Mouse (Mus musculus) heart, adult 18-20 months (tissue): Measurements from ENCODE around the gene Rnf123. TPM values are rescaled to one million over a fixed set of nuclear protein-coding genes. Genes with fewer than 3 reads are reported as not detected.

Experiments
- DNase-seq, 2 experiments: peaks; one replicate each; pipeline ENCODE4 v3.0.0; 2021 to 2022; ENCODE audit warnings: mixed read lengths in 1 of 2
- total RNA-seq, 2 experiments: library from RNA; stranded (reverse); gene quantifications; 2 replicates each; pipeline ENCODE4 v1.2.3; 2021

The Rnf123 gene
- total RNA-seq, 2 experiments from 2014 or later = 83.4 to 86.8 TPM

DNA sequence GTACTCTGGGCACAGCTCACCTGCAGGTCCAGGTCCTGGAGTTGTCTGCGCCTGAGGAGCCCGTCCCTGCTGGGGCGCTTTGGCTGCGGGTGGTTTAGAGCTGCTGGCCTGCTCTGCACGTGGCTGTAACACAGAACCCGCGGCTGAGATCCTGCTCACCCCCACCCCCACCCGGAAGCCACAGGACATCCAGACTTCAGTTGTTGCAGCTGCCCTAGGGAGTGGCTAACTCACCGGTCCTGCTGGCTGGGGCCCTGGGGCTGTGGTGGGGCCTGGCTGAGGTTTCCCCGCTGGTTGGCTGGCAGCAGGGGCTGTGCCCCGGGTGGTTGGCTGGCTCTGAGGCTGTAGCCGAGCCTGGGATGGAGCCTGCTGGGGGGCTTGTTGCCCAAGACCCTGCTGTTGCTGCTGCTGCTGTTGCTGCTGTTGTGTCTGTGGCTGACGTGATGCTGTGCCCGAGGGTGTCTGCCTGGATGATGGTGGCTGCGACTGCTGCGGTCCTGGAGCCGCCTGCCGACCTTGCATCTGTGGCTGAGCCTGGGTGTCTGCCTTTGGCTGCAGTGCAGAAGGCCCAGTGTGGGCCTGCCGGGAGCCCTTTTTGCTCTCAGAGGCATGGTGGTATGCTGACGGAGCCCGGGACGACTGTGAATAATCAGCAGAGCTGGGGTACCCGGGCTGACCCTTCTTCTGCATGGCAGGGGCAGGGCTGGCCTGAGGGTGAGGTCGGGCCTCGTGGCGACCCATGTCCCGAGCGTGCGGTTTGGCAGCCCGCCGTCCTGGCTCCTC is 21.8 kb upstream of the Rnf123 start:
- no peak for DNase-seq

- DNase-seq = no peak
Observed at GRCm38 (mm10) chr9:108099619-108100018, 16.5 kb upstream of the Rnf123 start.

- no peak for DNase-seq
Observed at GRCm38 (mm10) chr9:108095949-108096712, 13.0 kb upstream of the Rnf123 start.

DNA sequence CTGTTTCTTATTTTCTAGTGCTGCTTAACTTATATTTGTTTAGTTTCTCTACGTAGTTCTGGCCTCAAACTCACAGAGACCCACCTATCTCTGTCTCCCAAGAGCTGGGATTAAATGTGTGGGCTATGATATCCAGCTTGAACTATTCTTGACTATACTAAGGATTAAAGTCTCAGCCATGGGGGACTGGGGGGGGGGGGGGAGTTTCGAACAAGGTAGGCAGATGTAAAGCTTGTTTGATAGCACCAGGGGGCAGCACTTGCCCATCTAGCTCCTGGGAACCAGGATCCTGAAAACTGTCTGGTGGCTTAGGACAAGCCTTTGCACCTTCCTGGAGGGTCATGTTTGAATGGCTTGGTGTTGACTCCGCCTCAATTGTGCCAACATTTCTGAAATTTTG is 12.4 kb upstream of the Rnf123 start:
- DNase-seq = peak; percentile 66 to 76

- peak; percentile 34 to 57 for DNase-seq
Observed at GRCm38 (mm10) chr9:108094998-108095411, 11.9 kb upstream of the Rnf123 start.

DNA sequence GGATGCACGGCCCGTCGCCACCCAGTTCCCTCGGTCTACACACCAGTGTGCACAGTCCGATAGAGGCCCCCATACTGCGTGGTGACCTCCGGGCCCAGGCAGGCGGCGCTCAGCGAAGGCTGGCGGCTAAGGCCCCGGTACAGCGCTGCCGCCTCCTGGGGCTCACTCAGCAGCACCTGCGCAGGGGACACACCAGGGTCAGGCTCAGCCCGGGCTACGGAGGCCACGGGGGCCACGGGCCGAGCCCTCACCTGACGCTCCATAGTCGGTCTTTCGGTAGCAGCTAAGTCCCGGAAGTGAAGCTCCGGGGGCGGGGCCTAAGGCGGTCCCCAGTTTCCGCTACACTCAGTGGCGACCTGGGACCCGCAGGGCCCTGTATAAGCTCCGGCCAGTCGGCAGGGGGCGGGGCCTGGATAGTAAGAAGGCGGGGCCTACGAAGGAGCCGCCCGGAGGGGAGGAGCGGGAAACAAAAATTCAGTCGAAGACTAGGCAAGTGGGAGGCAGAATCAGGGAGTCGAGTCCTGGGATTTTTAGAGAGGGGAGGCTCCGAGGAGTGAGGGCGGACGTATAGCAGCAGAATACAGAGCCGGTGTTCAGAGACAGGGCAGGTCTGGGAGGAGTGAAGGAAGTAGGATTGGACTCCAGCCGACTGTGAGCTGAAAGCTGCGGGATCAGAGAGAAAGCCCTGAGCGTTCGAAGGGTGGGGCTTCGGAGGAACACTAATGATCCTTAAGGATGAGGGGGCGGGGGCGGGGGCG is 11.2 kb upstream of the Rnf123 start, which contains the start of gene Apeh:
Gene Apeh (minus strand): TSS at position 423 of the 758 bp plus-strand sequence.
- DNase-seq = peak; percentile 96

- no peak for DNase-seq
Observed at GRCm38 (mm10) chr9:108093586-108093985, 10.4 kb upstream of the Rnf123 start.

- no peak for DNase-seq
Observed at GRCm38 (mm10) chr9:108090611-108091120, 7.5 kb upstream of the Rnf123 start.

DNA sequence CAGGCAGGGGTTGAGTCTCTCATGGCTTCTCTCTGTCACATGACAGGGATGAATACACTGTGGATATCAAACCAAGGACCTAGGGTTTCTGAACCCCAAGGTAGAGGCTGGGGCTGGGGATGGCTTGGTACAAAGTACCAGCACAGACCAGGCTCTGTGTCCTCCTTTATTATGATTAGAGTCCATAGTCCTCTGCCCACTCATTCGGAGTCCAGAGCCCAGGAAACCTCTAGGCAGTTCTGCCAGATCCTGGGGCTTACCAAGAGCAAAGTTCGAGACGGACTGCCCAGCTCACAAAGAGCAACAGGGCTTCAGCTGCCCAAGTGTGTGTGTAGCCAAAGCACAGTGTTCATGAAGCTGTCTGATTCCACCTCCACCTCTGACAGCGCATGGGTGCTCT is 2.1 kb upstream of the Rnf123 start:
- no peak for DNase-seq

DNA sequence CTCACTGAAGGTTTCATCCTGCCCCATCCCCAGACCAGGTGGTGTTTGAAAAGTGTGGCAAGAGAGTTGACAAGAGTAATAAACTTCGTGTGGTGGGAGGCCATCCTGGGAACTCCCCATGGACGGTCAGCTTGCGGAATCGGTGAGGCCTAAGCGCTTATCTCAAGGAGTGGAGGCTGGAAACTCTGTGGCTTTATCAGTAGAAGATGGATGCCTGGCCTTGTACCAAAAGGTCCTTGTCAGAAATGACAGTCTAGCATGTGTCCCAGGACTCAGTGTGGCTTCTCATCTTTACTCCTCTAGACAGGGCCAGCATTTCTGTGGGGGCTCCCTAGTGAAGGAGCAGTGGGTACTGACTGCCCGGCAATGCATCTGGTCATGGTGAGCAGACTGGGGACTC is 415 bp upstream of the Rnf123 start:
- no peak for DNase-seq

DNA sequence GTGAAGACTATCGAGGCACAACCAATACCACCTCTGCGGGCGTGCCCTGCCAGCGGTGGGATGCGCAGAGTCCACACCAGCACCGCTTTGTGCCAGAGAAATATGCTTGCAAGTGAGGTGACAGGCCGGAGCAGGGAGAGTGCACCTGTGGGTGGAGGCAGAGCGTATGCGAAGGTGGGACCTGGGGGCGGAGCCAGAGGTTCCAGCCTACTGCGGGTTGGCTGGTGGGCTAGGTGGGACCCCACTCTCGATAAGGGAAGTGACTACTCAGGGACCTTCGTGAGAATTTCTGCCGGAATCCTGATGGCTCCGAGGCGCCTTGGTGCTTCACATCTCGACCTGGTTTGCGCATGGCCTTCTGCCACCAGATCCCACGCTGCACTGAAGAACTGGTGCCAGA is 597 bp downstream of the Rnf123 start:
- DNase-seq = no peak

DNA sequence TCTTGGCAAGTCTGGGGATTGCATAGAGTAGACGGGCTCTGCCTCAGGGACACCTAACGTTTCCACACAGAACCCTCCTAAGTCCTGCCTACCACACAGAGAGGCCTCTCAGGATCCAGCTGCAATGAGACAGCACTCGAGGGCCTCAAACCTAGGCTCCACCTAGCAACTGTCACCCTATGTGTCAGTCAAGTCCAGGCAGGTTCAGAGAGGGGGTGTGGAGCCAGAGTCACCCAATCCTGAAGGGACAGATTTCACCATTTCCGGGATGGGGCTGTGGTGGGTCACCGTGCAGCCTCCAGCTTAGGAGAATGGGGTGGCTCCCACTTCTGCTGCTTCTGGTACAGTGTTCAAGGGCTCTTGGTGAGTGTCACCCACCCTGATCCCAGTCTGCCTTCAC is 3.0 kb downstream of the Rnf123 start, which contains the start of gene Mst1:
Gene Mst1 (plus strand): TSS at position 269 of the 400 bp plus-strand sequence.
- no peak for DNase-seq

DNA sequence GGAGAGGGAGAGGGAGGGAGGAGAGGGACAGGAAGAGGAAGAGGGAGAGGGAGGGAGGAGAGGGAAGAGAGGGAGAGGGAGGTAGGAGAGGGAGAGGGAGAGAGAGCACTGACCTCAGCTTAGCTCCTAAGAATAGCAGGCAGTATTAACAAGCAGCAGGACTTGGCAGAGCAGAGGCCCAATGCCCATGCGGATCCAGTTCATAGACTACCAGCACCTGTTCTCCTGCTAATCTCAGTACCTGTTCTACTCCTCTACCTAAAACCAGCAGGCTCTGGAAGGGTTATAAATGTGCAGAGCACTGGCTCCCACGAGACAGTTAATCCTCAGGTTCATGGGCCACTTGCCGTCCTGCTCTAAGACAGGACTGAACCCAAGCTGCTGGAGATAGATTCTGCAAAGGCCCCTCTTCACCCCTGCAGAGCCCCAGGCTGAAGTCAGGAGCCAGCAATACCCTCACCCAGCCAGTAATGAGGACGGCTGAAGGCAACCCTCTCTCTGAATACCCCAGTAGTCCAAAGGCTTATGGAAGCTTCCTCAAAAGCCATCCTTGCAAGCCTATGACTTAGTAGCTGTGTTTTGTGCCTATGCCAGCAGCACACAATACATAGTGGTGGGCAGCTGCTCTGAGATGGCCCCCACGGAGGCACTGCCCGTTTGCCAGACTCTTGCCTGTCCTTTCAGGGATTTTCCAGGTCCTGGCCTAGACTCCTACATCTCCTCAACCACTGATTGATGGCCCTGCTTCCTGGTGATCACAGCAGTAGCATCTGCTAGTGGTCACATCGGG is 9.8 kb downstream of the Rnf123 start:
- DNase-seq = peak in 1 of 2 experiments; percentile 57

DNA sequence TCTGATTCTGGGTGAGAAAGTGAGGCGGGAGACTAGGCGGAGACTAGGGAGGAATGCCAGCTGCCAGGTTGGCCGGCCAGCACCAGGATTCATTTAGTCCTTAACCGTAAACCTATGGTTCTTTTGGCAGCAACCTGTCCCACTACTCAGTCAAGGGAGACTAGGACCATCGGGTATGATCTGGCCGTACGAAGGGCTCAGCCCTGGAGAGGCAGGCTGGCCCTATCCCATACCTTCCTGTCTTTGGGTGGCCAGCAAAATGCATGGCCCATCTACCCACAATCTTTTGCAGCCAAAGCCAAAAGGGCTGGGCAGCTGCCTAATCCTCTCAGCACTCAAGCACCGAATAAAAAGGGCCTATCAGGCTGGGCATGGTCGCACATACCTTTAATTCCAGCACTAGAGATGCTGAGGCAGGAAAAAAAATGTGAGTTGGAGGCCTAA is 10.6 kb downstream of the Rnf123 start:
- DNase-seq = no peak

DNA sequence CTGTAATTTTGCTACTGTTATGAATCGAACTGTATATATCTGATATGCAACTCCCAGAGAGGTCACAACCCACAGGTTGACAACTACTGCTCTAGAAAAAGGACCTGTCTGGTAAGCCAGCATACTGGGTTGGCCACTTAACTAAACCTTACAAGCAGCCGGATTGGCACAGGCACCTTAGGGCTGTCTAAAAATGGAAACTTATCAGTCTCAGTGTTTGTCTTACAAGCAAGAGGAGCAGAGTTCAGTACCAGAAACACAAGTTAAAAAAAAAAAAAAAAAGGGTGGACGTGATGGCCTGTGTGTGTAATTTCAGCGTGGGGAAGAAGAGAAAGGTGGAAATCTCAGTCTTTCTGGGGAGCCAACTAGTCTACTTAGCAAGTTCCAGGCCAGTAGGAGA is 11.3 kb downstream of the Rnf123 start:
- DNase-seq = no peak

- DNase-seq = no peak
Observed at GRCm38 (mm10) chr9:108069529-108069928, 13.6 kb downstream of the Rnf123 start.

DNA sequence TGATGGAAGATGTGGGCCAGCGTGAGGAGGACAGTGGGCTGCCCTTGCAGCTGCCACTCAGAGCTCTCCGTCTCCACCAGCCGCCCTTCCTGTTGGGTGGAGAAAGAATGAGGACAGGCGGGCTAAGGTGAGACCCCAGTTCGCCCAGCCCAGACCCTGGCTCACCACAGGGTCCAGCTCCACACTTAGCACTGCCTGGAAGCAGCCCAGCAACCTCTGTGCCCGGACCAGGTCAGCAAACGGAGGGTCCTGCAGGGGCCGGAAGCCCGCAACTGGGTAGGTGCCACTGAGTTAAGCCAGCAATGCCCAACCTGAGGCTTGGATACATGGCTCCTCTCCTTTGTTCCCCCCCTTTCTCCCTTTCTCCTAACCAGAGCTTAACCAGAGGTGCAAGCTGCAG is 14.1 kb downstream of the Rnf123 start:
- DNase-seq = no peak

DNA sequence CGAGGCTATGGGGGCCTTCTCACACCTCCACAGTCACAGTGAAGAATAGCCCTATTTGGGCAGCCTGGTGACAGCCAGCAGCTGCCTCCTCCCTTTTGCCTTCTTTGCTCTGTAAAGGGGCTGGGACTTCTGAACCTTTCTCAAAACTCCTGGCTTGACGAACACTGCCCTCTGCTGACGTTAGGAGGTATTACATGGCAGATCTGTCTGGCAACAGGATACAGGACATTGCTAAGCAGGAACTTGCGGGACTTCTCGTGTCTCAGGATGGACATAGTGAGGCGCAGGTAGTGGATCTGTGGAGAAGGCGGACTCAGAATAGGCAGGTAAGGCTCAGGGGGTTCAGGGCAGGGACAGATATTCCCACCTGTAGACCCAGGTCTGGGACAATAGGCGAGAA is 15.2 kb downstream of the Rnf123 start:
- DNase-seq = peak; percentile 86 to 94

- no peak for DNase-seq
Observed at GRCm38 (mm10) chr9:108067199-108067598, 15.9 kb downstream of the Rnf123 start.

DNA sequence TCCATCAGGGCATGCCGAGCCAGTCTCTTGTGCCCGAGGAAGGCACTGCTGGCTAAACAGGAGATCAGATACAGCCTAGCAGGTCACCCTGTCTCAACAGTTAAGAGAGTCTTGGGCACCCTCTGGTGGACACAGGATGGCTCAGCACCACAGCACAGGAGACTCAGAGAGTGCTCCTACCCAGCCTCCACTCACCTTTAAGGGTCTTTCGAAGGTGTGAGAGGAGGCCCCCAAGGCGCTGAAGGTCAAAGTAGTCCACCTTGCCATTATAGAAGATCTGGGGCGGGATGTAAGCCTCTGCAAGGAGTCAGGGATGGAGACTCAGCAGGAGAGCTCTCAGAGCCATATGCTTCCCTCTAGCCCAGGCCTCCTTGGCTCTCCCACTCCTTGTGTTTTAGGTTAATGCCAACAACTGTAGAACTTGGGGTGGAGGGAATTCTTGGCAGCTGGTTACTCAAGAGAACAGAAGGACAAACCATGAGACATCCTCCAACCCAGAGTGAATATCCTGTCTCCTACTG is 17.6 kb downstream of the Rnf123 start:
- DNase-seq = peak; percentile 58 to 75

GRCm38 (mm10) chr9:108063361-108063760 is 19.8 kb downstream of the Rnf123 start:
- no peak for DNase-seq
